Mouse (Mus musculus) megakaryocyte progenitor cell, adult 5-6 weeks (primary cell): ENCODE measurements around the gene Gm4922. TPM values are rescaled to one million over a fixed set of nuclear protein-coding genes. Genes with fewer than 3 reads are reported as not detected.

ENCODE experiments used
- total RNA-seq, 2 experiments: library from RNA; stranded (forward) in 1 of 2; stranded (reverse) in 1 of 2; fragments of 157-497, 149-512 nt in 1 of 2; fragments of 200-1000 nt in 1 of 2; gene quantifications; 2 replicates each; pipeline versions ENCODE4 v1.2.3 to v1.2.4; 2015 to 2017

The Gm4922 gene
- total RNA-seq, 2 experiments from 2014 or later, result not detected

Other genes starting within 250 kb of the Gm4922 start
- gene Hebp2, start 240.7 kb downstream of the Gm4922 start, total RNA-seq (2015), result 0.46 and 1.4 TPM in 2 replicates
- gene Hebp2, start 240.7 kb downstream of the Gm4922 start, total RNA-seq (2017), result 0.20 and 0.96 TPM in 2 replicates
- 0.88 and 1.7 TPM in 2 replicates for gene Arfgef3, start 42.8 kb downstream of the Gm4922 start, total RNA-seq (2015)
- gene Arfgef3, start 42.8 kb downstream of the Gm4922 start, total RNA-seq (2017), result 0.79 and 0.95 TPM in 2 replicates
- gene Perp, start 58.2 kb upstream of the Gm4922 start, total RNA-seq (2015), result 0.42 and 1.1 TPM in 2 replicates
- gene Perp, start 58.2 kb upstream of the Gm4922 start, total RNA-seq (2017), result 1.3 and 1.4 TPM in 2 replicates
- gene Tnfaip3, start 228.9 kb upstream of the Gm4922 start, total RNA-seq (2015), result 9.1 and 22.4 TPM in 2 replicates
- 10.1 and 15.4 TPM in 2 replicates for gene Tnfaip3, start 228.9 kb upstream of the Gm4922 start, total RNA-seq (2017)